Mouse (Mus musculus) layer of hippocampus, adult 9-10 months (tissue): ENCODE data around the gene B3gnt9.
"Not testable (repeated sequence)": the region's sequence is repeated elsewhere in the genome, so short reads cannot be mapped to it uniquely, and the experiment has no call there.

ENCODE experiments used
- DNase-seq: peaks from one replicate; pipeline ENCODE4 v3.0.0; 2022; ENCODE audit warnings: low spot score

B3gnt9 gene

DNA sequence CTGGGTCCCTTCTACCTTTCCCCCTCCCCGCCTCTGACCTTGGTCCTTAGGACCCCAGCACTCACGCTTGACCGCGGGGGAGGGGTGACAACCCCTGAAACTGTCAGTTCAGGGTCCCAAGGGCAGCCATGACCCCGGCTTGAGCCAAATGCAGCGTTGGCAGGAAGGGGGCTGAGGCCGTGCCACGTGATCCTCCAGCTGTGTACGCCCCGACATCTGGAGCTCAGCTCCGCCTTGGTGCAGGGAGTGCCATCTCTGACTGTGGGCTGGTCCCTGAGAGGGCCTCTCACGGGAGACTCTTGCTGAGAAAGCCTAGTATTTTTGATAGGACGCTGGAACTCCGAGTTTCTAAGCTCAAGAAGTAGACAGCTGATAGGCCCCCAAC, at the start of gene B3gnt9:
Gene B3gnt9 (minus strand): TSS at position 188 of the 385 bp plus-strand sequence.
- no peak for DNase-seq

- DNase-seq, result no peak
These were observed 48.9 kb upstream of the B3gnt9 start for GRCm38 (mm10) chr8:105303874-105304273.

DNA sequence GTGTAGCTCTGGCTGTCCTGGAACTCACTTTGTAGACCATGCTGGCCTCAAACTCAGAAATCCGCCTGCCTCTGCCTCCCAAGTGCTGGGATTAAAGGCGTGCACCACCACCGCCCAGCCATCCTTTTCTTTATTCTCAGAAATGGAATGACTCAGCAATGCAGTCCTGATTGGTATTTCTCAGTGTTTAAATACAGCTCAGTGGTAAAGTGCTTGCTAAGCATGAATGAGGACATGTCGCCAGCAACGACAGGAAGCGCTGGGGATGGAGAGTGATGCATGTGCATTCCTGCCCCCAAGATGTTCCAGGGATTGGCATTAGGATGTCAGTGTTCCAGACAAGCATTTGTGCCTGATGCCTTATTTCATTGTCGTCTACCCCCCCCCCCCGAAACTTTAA, 48.4 kb upstream of the B3gnt9 start:
- DNase-seq, result no peak

GRCm38 (mm10) chr8:105299962-105300361, 45.0 kb upstream of the B3gnt9 start:
- no peak for DNase-seq

- no peak for DNase-seq
These were observed 43.6 kb upstream of the B3gnt9 start for GRCm38 (mm10) chr8:105298351-105299252.

DNA sequence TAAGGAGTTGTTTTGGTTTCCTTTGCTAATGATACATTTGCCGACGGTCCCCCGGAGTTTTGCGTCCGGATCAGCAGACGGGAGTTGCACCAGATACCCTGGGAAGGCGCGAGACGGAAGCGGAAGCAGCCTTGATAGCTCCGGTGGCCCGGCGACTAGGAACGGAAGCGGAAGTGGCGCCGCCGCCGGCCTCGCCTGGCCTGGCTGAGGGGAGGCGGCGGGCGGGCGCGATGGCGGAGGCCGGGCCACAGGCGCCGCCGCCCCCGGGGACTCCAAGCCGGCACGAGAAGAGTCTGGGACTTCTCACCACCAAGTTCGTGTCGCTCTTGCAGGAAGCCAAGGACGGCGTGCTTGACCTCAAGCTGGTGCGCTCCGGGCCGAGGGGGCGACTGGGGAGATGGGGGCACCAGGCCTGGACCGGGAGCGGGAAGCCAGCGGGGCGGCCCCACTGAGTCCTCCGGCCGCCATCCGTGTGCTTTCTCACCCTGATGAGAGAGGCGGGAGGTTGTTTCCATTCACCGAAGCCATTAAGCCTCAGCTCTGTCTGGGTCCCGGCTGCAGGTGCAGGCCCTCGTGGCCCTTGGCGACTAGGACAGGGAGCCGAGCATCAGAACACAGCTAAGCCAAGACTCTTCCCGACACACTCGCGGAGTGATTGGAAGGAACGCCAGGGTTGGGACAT, 42.7 kb upstream of the B3gnt9 start, which contains the start of gene E2f4:
Gene E2f4 (plus strand): TSS at position 153 of the 682 bp plus-strand sequence.
- DNase-seq, result peak; percentile 71

- no peak for DNase-seq
These were observed 41.1 kb upstream of the B3gnt9 start, which contains the start of gene Exoc3l for GRCm38 (mm10) chr8:105295895-105296573. TSS of gene Exoc3l (minus strand) at chr8:105296101.

DNA sequence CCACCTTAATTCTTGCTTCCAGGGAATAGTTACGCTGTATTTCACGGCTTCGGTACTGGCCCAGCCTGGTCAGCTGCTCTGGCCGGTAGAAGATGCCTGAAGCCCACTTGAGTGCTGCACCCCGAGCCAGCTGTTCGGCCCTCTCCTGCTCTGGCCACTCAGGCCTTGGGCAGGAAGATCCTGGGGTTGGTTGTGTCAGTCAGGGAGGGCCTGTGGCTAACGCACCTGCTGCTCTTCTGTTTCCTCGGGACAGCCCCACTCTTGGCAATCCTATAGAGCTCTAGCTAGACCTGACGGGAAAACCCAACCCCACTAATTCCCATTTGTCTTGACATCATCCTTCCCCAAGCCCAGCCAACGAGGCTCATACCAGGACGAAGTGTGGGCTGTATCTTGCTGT, 40.3 kb upstream of the B3gnt9 start:
- no peak for DNase-seq

DNA sequence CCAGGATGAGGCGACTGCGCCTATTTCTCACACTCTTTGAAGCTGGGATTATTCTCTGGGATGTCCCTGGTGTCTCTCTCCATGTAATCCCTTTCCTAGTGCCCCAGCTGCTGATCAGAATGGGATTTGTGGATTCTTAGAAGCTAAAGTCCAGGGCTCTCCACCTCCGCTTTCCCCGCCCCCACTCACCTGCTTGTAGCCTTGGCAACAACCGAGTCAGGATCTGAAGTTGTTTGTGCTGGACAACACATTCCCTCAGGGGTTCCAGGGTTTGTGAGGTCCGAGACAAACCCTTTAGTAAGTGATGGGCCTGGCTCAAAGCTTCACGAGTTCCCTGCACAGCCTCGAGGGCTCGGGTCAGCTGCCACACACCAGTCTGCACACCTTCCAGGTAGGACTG, 39.8 kb upstream of the B3gnt9 start:
- DNase-seq, result no peak

- no peak for DNase-seq
These were observed 38.5 kb upstream of the B3gnt9 start for GRCm38 (mm10) chr8:105293405-105293804.

DNA sequence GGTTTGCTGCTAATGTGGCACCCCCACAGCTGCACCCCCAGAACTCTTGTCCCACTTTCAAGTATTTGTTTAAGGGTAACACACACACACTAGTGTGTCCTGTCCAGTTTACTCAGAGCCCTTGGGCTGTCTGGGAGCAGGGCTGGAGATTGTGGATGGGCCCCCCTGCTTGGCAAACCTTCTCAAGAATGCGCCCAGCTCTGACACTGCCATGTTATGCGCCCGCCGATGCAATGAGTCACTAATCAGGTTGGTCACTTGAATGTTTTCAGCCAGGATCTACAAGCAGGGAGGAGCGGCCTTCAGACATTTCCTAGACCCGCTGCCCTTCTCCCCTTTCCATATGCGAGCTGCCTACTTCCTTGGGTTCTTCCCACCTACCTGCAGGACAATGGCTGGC, 37.5 kb upstream of the B3gnt9 start:
- no peak for DNase-seq

GRCm38 (mm10) chr8:105291802-105292201, 36.8 kb upstream of the B3gnt9 start:
- not testable (repeated sequence) for DNase-seq

DNA sequence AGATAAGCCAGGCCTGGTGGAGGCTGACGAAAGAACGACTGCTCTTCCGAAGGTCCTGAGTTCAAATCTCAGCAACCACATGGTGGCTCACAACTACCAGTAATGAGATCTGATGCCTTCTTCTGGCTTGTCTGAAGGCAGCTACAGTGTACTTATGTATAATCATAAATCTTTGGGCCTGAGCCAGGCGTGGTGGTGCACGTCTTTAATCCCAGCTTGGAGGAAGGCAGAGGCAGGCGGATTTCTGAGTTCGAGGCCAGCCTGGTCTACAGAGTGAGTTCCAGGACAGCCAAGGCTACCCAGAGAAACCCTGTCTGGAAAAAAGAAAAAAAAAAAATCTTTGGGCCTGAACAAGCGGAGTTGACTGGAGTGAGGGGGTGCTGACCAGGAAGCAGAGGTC, 36.4 kb upstream of the B3gnt9 start:
- DNase-seq, result not testable (repeated sequence)

DNA sequence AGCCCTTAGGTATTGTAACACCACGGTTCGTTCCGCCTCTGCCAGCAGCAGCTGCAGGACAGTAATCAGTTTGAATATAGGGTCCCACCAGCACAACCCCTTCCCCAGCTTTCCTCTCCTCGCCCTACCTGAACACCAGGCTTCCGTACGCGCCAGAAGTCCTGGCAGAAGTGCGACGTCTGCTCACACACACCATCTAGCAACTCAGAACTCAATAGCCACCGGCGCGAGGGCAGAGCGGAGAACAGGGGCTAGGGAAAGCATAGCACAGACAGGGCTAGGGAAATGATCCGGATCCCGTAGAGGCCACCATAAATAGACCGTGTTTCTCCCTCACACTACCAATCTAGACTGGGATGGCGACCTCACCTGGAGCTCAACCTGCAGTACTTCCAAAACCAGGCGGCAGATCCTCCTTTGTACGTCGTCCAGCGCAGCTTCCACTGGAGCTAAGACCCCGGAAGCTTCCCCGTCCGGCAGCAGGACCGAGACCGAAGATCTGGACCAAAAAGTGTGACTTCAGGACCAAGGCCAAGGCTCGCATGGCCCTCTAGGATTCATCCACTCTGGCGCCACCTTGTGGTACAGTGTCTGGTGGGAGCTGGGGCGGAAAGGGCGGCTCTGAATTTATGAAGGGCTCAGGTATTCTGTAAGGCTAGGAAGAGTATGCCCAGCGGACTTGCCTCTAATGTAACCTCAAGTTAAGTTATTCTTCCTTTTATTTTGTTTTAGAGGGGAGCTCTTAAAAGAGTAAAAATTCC, 35.8 kb upstream of the B3gnt9 start:
- DNase-seq, result peak; percentile 63

DNA sequence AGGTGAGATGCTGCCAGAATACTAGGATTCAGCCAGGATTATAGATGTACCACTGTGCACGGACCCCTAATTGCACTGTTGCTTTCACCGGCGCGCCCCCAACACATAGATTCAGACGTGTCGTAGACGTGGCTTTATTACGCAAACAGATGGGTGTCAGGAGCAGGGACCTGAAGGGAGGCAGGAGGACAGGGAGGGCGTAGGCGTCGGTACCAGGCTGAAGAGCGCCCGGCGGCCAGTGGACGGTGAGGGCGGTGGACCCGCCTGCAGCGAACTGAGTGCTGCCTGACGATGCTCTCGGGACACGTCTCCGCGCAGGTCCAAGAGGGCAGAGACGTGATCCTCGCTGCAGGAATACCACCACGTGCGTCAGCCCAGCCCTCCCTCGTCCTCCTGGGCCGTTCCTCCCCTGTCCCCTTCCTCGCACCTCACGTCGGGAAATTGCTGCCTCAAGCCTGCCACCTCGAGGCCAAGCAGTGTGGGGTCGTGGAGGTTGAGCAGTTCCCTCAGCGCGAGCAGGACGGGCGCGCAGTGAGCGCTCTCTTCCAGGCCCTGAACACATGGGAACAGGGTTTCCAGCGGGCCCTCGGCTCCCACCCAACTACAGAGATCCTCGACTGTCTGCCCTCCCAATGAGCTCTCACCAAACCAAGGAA, 35.0 kb upstream of the B3gnt9 start, which contains the start of gene 4931428F04Rik:
Gene 4931428F04Rik (minus strand): TSS at position 60 of the 656 bp plus-strand sequence.
- no peak for DNase-seq

GRCm38 (mm10) chr8:105288958-105289732, 34.2 kb upstream of the B3gnt9 start:
- peak; percentile 90 for DNase-seq

DNA sequence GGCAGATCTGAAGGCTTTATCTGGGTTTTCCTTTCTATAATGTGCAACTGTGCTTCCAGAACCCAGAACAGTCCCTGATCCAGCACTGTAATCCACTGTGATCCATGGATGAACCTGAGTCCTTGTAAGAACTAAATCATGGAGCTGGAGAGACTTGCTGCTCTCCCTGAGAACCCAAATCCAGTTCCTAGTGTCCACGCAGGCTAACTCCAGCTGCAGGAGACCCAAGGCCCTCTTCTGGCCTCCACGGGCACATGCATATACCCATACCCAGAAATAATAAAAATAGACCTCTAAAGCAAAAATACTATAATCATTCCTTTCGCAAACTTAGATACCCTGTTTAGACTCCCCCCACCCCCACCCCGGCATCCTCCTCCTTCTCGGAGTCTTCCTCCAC, 33.3 kb upstream of the B3gnt9 start:
- no peak for DNase-seq

DNA sequence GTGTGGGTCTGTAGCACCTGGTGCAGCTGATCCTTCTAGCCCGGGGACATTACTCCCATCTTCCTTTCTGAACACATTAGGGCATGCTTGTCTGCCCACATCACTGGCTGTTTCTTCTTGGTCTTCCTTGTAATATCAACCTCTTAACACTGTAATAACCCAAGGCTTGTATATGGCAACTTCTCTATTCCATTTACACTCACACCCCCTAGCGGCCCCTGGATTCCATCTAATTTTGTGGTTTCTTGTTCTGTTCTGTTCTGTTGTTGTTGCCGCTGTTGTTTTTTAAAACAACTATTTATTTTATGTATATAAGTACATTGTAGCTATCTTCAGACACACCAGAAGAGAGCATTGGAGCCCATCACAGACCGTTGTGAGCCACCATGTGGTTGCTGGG, 32.0 kb upstream of the B3gnt9 start:
- DNase-seq, result no peak

DNA sequence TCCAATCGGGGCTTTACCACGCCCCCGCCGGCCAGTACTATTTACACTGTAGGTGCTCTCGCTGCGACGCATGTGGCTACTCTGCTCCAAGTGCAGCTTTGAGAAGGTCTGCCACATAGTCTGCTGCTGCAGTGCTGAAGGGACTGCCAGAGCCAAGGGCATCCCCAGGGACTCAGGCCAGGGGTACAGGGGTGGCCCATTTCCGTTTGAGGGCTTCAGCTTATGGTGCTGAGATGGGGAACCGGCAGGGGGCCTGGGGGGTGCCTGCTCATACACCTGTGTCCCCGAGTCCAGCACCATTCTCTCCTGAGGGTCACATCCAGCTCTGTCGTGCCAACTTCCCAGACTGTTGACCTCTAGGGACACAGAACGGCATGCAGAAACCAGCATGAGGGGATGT, 30.6 kb upstream of the B3gnt9 start:
- DNase-seq, result no peak

- DNase-seq, result no peak
These were observed 28.1 kb upstream of the B3gnt9 start for GRCm38 (mm10) chr8:105283074-105283473.
